Mouse (Mus musculus): Measurements from ENCODE around the gene Rif1. TPM values are rescaled to one million over a fixed set of nuclear protein-coding genes. Genes with fewer than 3 reads are reported as not detected.
A peak's percentile ranks its signal among the peaks of the same experiment; 100 is the strongest.

Rif1 gene
- total and polyA plus RNA-seq, 2 experiments from 2014 or later, result 14.3 to 19.9 TPM

DNA sequence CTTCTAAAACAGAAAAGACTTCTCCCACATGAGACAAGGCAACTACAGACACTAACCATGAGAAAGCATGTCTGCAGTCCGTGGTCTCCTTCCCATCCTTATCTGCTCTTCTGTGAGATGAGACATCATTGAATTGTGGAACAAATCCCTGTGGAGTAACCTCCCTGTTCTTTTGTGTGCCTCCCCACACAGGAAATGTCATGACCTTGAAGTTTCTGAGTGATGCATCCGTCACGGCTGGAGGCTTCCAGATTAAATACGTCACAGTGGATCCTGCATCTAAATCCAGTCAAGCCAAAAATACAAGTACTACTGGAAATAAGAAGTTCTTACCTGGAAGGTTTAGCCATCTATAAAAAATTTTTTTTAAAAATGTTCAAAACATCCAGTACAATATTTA, 17.0 kb upstream of the Rif1 start:
- Histone ChIP-seq H3K27ac (ENCODE audit: low read depth) (no peak overlapping the region), H3K27me3 (ENCODE audit: control insufficient read depth, insufficient read depth, low read length) (no peaks in the 10 kb centered on the region), H3K4me3 (ENCODE audit: low read depth, low read length) (no peak overlapping the region), H3K4me2 (ENCODE audit: low read depth, low read length) (no peak overlapping the region), H3K4me1 (ENCODE audit: control insufficient read depth, insufficient read depth) (peaks cover 8% of the 10 kb centered on the region), H3K9me3 (replicated peaks; ENCODE audit: control insufficient read depth, low read length) (no peaks in the 10 kb centered on the region), H3K9ac (replicated peaks; ENCODE audit: low read depth, low read length) (no peak overlapping the region), H3K36me3 (replicated peaks; ENCODE audit: control insufficient read depth, insufficient read depth, low read length) (no peaks in the 10 kb centered on the region)
- peak; percentile 40 for DNase-seq (ENCODE audit: low spot score)
- no peak for ATAC-seq (ENCODE audit: insufficient read depth, low read depth)
- 14% methylated on average over 4 of the region's 4 CpGs for WGBS
- TF ChIP-seq CTCF (IDR thresholded peaks at IDR 0.05; ENCODE audit: low read depth), result no peak
- TF ChIP-seq EP300 (IDR thresholded peaks at IDR 0.05; ENCODE audit: low read depth), result no peak

DNA sequence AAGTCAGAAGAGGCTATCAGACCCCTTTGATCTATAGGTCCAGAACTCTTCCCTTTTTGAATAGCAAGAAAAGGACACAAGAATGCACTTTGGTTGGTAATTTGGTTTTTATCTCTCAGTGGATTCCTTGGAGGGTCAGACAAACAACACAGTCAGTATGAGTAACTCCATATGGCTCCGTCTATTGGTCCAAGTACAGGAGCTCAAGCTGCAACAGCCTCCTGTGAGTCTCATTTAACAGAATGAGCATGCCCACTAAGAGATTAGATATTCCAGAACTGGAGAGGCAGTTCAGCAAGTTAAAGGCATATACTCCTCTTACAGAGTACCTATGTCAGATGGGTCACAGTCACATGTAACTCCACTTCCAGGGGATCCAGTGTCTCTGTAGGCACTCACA, 15.5 kb upstream of the Rif1 start:
- WGBS, result 48% methylated on average over 1 of the region's 1 CpGs
- Histone ChIP-seq H3K4me2 (ENCODE audit: low read depth, low read length) (no peak overlapping the region), H3K27ac (ENCODE audit: low read depth) (no peak overlapping the region), H3K4me1 (ENCODE audit: control insufficient read depth, insufficient read depth) (peaks cover 8% of the 10 kb centered on the region), H3K4me3 (ENCODE audit: low read depth, low read length) (no peak overlapping the region), H3K27me3 (ENCODE audit: control insufficient read depth, insufficient read depth, low read length) (no peaks in the 10 kb centered on the region), H3K9me3 (replicated peaks; ENCODE audit: control insufficient read depth, low read length) (no peaks in the 10 kb centered on the region), H3K9ac (replicated peaks; ENCODE audit: low read depth, low read length) (no peak overlapping the region), H3K36me3 (replicated peaks; ENCODE audit: control insufficient read depth, insufficient read depth, low read length) (no peaks in the 10 kb centered on the region)
- ATAC-seq (ENCODE audit: insufficient read depth, low read depth) (no peak), DNase-seq (ENCODE audit: low spot score) (peak; percentile 8)
- TF ChIP-seq EP300 (IDR thresholded peaks at IDR 0.05; ENCODE audit: low read depth) (no peak), CTCF (IDR thresholded peaks at IDR 0.05; ENCODE audit: low read depth) (no peak)

DNA sequence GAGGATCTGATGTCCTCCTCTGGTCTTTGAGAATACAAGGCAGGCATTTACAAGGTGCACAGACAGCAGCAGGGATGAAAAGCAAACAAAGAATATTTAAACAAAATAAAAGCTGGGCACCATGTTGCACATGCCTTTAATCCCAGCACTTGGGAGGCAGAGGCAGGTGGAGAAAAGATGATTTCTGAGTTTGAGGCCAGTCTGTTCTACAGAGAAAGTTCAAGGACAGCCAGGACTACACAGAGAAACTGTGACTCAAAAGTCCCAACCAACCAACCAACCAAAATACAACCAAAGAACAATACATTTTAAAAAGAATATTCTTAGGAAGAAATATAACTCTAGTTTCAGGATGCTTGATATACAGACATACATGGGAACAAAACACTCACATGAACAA, 15.0 kb upstream of the Rif1 start:
- Histone ChIP-seq H3K9me3 (replicated peaks; ENCODE audit: control insufficient read depth, low read length) (no peaks in the 10 kb centered on the region), H3K4me1 (ENCODE audit: control insufficient read depth, insufficient read depth) (peaks cover 8% of the 10 kb centered on the region), H3K27ac (ENCODE audit: low read depth) (no peak overlapping the region), H3K4me3 (ENCODE audit: low read depth, low read length) (no peak overlapping the region), H3K9ac (replicated peaks; ENCODE audit: low read depth, low read length) (no peak overlapping the region), H3K27me3 (ENCODE audit: control insufficient read depth, insufficient read depth, low read length) (no peaks in the 10 kb centered on the region), H3K36me3 (replicated peaks; ENCODE audit: control insufficient read depth, insufficient read depth, low read length) (no peaks in the 10 kb centered on the region), H3K4me2 (ENCODE audit: low read depth, low read length) (no peak overlapping the region)
- DNase-seq (ENCODE audit: low spot score) (no peak), ATAC-seq (ENCODE audit: insufficient read depth, low read depth) (no peak)
- TF ChIP-seq EP300 (IDR thresholded peaks at IDR 0.05; ENCODE audit: low read depth), result no peak
- TF ChIP-seq CTCF (IDR thresholded peaks at IDR 0.05; ENCODE audit: low read depth), result no peak

DNA sequence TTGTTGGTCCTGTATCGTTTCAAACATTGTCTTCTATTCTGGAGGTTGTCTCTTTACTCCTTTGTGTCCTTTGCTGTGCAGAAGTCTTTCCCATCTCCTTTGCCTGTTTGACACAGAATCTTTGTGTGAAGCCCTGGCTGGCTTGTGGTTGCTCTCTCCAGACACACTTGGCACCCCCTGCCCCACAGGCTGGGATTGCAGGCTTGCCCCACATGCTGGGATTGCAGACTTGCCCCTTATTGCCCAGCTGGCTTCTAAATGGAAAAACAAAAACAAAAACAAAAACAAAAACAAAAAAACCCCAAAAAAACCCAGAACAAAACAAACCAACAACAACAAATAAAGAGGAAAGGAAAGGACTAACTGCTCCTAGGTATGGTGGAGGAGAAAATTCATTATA, 4.0 kb upstream of the Rif1 start:
- no peak for ATAC-seq (ENCODE audit: insufficient read depth, low read depth)
- H3K27ac ChIP-seq (ENCODE audit: low read depth), result no peak overlapping the region
- TF ChIP-seq CTCF (IDR thresholded peaks at IDR 0.05; ENCODE audit: low read depth) (no peak), EP300 (IDR thresholded peaks at IDR 0.05; ENCODE audit: low read depth) (no peak)
- H3K9me3 ChIP-seq (replicated peaks; ENCODE audit: control insufficient read depth, low read length), result no peaks in the 10 kb centered on the region
- DNase-seq (ENCODE audit: low spot score), result no peak
- no peak overlapping the region for H3K4me3 ChIP-seq (ENCODE audit: low read depth, low read length)
- H3K27me3 ChIP-seq (ENCODE audit: control insufficient read depth, insufficient read depth, low read length), result no peaks in the 10 kb centered on the region
- H3K9ac ChIP-seq (replicated peaks; ENCODE audit: low read depth, low read length), result no peak overlapping the region
- peaks cover 5% of the 10 kb centered on the region; the same call in 1 of the 2 replicates for H3K4me1 ChIP-seq (ENCODE audit: control insufficient read depth, insufficient read depth)
- H3K36me3 ChIP-seq (replicated peaks; ENCODE audit: control insufficient read depth, insufficient read depth, low read length), result no peaks in the 10 kb centered on the region
- no peak overlapping the region for H3K4me2 ChIP-seq (ENCODE audit: low read depth, low read length)
- 77% methylated on average over 1 of the region's 1 CpGs for WGBS

DNA sequence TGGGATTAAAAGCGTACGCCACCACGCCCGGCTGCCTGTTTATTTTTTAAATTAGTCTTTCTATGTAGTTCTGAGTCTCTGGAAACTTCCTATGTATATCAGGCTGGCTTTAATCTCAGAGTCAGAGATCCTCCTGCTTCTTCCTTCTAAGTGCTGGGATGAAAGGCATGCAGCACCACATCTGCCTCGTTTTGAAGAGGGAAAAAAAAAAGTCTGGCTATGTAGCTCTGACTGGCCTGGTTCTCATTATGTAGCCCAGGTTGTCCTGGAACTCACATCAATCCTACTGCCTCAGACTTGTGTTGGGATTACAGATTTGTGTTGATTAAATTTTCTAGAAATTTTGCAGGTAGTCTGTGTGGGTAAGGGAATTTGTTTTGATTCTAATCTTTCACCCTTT, 1.8 kb upstream of the Rif1 start:
- Histone ChIP-seq H3K4me3 (ENCODE audit: low read depth, low read length) (no peak overlapping the region), H3K4me1 (ENCODE audit: control insufficient read depth, insufficient read depth) (peaks cover 5% of the 10 kb centered on the region; the same call in 1 of the 2 replicates), H3K36me3 (replicated peaks; ENCODE audit: control insufficient read depth, insufficient read depth, low read length) (peaks cover 9% of the 10 kb centered on the region; the same call in 1 of the 2 replicates), H3K9ac (replicated peaks; ENCODE audit: low read depth, low read length) (no peak overlapping the region), H3K9me3 (replicated peaks; ENCODE audit: control insufficient read depth, low read length) (no peaks in the 10 kb centered on the region), H3K27me3 (ENCODE audit: control insufficient read depth, insufficient read depth, low read length) (no peaks in the 10 kb centered on the region), H3K4me2 (ENCODE audit: low read depth, low read length) (no peak overlapping the region), H3K27ac (ENCODE audit: low read depth) (no peak overlapping the region)
- ATAC-seq (ENCODE audit: insufficient read depth, low read depth) (no peak), DNase-seq (ENCODE audit: low spot score) (no peak)
- WGBS, result 85% methylated on average over 5 of the region's 5 CpGs
- TF ChIP-seq EP300 (IDR thresholded peaks at IDR 0.05; ENCODE audit: low read depth) (no peak), CTCF (IDR thresholded peaks at IDR 0.05; ENCODE audit: low read depth) (no peak)

DNA sequence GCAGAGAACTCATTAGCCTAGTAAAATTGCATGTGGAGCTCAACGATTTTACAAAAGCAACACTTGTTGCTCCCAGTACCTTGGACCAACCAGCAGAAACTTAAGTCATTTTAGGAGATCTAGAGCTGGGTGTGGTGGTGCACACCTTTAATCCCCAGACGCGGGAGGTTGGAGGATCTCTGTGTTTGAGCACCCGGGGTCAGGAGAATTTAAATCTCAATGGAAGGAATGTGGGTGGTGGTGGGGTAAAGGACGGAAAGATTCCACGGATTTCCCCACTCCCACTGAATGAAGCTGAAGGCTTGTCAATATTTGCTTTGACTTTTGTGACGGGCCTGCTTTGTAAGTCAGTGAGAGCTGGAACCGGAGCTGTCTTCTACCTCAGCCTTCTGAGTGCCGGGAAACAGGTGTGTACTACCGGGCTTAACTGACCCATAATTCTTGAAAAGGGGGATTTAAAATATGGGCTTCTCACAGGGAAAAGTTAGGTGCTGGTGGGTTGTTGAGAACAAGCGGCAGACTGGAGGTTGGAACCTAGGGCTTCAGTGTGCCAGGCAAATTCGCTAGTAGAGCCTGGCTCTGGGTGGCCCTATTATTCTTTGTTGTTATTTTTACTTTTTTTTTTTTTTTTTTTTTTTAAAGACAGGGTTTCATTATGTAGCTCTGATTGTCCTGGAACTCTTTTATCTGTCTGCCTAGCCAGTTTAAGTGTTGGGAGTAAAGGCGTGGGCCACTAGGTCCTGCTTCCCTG, 1.2 kb upstream of the Rif1 start:
- no peaks in the 10 kb centered on the region for H3K27me3 ChIP-seq (ENCODE audit: control insufficient read depth, insufficient read depth, low read length)
- WGBS, result 75% methylated on average over 13 of the region's 13 CpGs
- H3K4me1 ChIP-seq (ENCODE audit: control insufficient read depth, insufficient read depth), result peaks cover 5% of the 10 kb centered on the region; the same call in 1 of the 2 replicates
- H3K36me3 ChIP-seq (replicated peaks; ENCODE audit: control insufficient read depth, insufficient read depth, low read length), result peaks cover 12% of the 10 kb centered on the region; the same call in 1 of the 2 replicates
- H3K9ac ChIP-seq (replicated peaks; ENCODE audit: low read depth, low read length), result no peak overlapping the region
- H3K9me3 ChIP-seq (replicated peaks; ENCODE audit: control insufficient read depth, low read length), result no peaks in the 10 kb centered on the region
- H3K4me2 ChIP-seq (ENCODE audit: low read depth, low read length), result no peak overlapping the region
- no peak overlapping the region for H3K27ac ChIP-seq (ENCODE audit: low read depth)
- ATAC-seq (ENCODE audit: insufficient read depth, low read depth), result no peak
- TF ChIP-seq EP300 (IDR thresholded peaks at IDR 0.05; ENCODE audit: low read depth) (no peak), CTCF (IDR thresholded peaks at IDR 0.05; ENCODE audit: low read depth) (no peak)
- DNase-seq (ENCODE audit: low spot score), result no peak
- H3K4me3 ChIP-seq (ENCODE audit: low read depth, low read length), result no peak overlapping the region

Data from heart, postnatal 0 days (tissue).